Mouse (Mus musculus) cerebellum, adult 2 months (tissue): ENCODE measurements at regions not wholly inside any gene's neighbourhood (a gene's known extent, or its start where the extent isn't known, plus 50 kb on each side); places are given as distances from the start of the nearest gene placed in this dataset.

Source experiments
- CTCF ChIP-seq: fragments of 200-500 bp; IDR thresholded peaks from 2 replicates; pipeline ENCODE4 v1.5.1; 2011; ENCODE audit warnings: low read depth, mild to moderate bottlenecking, control low read depth, low read length, moderate library complexity, borderline replicate concordance; ENCODE audit not compliant: insufficient read depth
- POLR2A ChIP-seq: fragments of 200-500 bp; IDR thresholded peaks from 2 replicates; pipeline ENCODE4 v1.6.1; 2011; ENCODE audit warnings: low read length, control low read depth, borderline replicate concordance; ENCODE audit not compliant: insufficient read depth

GRCm38 (mm10) chr4:93527382-93527781 lies 192.1 kb upstream of the Tusc1 start:
- TF ChIP-seq POLR2A: no peak
- no peak for TF ChIP-seq CTCF
